Mouse (Mus musculus) C2C12 (cell line): Measurements from ENCODE around the gene Tspan5. TPM values are rescaled to one million over a fixed set of nuclear protein-coding genes. Genes with fewer than 3 reads are reported as not detected.

Experiments
- H3K27me3 ChIP-seq: one replicate; pipeline ENCODE4 v1.6.1; 2011; ENCODE audit not compliant: control insufficient read depth, insufficient read depth, insufficient read length
- H3K36me3 ChIP-seq: one replicate; pipeline ENCODE4 v1.6.1; 2011; ENCODE audit not compliant: control insufficient read depth, insufficient read depth
- H3K4me3 ChIP-seq: one replicate; pipeline ENCODE4 v1.5.1; 2011; ENCODE audit warnings: mild to moderate bottlenecking, control low read depth; ENCODE audit not compliant: poor library complexity, insufficient read depth, severe bottlenecking
- H3K79me2 ChIP-seq: one replicate; pipeline ENCODE4 v1.6.1; 2011; ENCODE audit not compliant: control insufficient read depth, insufficient read depth
- H3K79me3 ChIP-seq: one replicate; pipeline ENCODE4 v1.6.1; 2011; ENCODE audit warnings: low read depth, control low read depth
- H3ac ChIP-seq: one replicate; pipeline ENCODE3; 2011; ENCODE audit warnings: low read depth; ENCODE audit not compliant: control insufficient read depth, insufficient read length
- CEBPB ChIP-seq: IDR thresholded peaks from one replicate; pipeline ENCODE4 v1.6.1; 2011; ENCODE audit warnings: low read depth, mild to moderate bottlenecking, control low read depth, moderate library complexity
- CTCF ChIP-seq: IDR thresholded peaks from one replicate; pipeline ENCODE4 v1.5.1; 2011; ENCODE audit not compliant: control insufficient read depth, insufficient read depth, insufficient read length
- FOSL1 ChIP-seq: IDR thresholded peaks from one replicate; pipeline ENCODE4 v1.8.0; 2011; ENCODE audit warnings: mild to moderate bottlenecking, low read length; ENCODE audit not compliant: poor library complexity, insufficient read depth, severe bottlenecking
- MAX ChIP-seq: IDR thresholded peaks from one replicate; pipeline ENCODE4 v1.6.1; 2011; ENCODE audit warnings: mild to moderate bottlenecking, control low read depth
- MYOD1 ChIP-seq: IDR thresholded peaks from one replicate; pipeline ENCODE4 v1.6.1; 2011; ENCODE audit warnings: low read depth; ENCODE audit not compliant: control insufficient read depth, insufficient read length
- MYOG ChIP-seq: IDR thresholded peaks from one replicate; pipeline ENCODE4 v1.6.1; 2011; ENCODE audit not compliant: control insufficient read depth, insufficient read length; ENCODE audit errors: extremely low read depth
- USF1 ChIP-seq: IDR thresholded peaks from one replicate; pipeline ENCODE4 v1.6.1; 2011; ENCODE audit warnings: low read depth, mild to moderate bottlenecking, control low read depth, moderate library complexity
- polyA plus RNA-seq: library from polyadenylated mRNA; unstranded; fragments of >200 nt; fragmentation: generic; extraction: Trizol; gene quantifications from one replicate; pipeline ENCODE4 v1.2.1, GENCODE M21; 2012; ENCODE audit warnings: missing spikeins

Tspan5 gene
- polyA plus RNA-seq, 1 experiment = 35.7 TPM

DNA sequence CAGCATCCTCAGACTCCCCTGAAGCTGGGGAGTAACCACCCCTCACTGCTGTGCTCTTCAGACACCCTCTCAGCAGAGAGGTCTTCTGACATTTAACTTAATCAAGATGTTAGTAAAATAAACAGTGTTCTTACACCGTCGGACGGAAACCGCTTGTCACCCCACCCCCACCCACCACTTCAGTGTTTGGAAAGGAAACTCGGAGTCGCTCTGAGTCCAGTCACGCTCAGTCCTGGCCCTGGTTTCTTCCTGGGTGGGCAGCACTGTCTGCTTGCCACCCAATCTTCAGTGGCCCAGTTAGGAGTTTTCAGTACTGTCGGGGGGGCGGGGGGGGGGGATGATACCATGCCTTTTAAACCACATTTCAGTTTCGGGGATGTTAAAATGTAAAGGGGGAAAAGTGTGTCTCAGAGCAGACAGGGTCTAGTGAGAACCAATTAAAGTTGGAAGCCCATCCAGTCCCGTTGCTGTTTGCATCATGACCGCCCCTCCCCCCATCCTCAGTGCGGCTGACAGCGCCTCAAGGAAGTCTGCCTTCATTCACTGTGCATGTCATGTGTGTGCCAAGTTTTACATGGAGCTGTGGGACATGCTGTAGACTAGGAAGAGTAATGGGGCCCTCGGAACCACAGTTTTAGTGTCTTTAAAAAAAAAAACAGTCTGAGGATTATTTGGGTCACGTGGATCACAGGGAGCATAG lies 125.3 kb downstream of the Tspan5 start:
- H3K27me3 ChIP-seq = no peaks in the 10 kb centered on the region
- no peaks in the 10 kb centered on the region for H3K36me3 ChIP-seq
- H3K4me3 ChIP-seq = no peak overlapping the region
- no peak for TF ChIP-seq CTCF
- TF ChIP-seq CEBPB = no peak
- no peak for TF ChIP-seq USF1
- TF ChIP-seq FOSL1 = no peak
- TF ChIP-seq MAX = no peak
- TF ChIP-seq MYOD1 = no peak
- TF ChIP-seq MYOG = no peak
- H3ac ChIP-seq = no peak overlapping the region
- peaks cover 3% of the 10 kb centered on the region for H3K79me3 ChIP-seq
- peaks cover 8% of the 10 kb centered on the region for H3K79me2 ChIP-seq

DNA sequence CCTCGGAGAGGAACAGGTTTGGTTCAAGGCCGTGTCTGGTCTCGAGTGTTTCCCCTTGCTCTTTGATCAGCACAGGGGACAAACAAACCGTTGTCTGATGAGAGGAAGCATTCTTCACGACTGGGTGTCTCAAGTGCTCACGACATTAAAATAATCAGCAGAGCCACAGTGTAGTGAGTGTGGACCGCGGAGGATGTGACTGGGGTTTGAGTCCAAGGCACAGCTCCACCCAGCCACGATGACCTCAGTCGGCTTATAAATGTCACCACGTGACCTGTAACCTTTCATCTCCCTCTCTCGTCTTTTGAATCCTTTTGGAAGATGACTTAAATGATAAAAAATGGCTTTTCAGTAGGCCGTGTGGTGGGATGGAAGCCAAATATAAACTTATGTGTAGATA lies 126.4 kb downstream of the Tspan5 start:
- TF ChIP-seq CEBPB = no peak
- TF ChIP-seq USF1 = peak; percentile 81
- TF ChIP-seq MYOD1 = no peak
- no peak for TF ChIP-seq MAX
- Histone ChIP-seq H3K4me3 (no peak overlapping the region), H3K27me3 (no peaks in the 10 kb centered on the region), H3K36me3 (no peaks in the 10 kb centered on the region), H3K79me2 (no peaks in the 10 kb centered on the region), H3K79me3 (peaks cover 3% of the 10 kb centered on the region), H3ac (no peak overlapping the region)

- H3K79me2 ChIP-seq = no peaks in the 10 kb centered on the region
- no peak for TF ChIP-seq MYOD1
- TF ChIP-seq CEBPB = no peak
- no peak for TF ChIP-seq MYOG
- TF ChIP-seq CTCF = no peak
- no peak for TF ChIP-seq FOSL1
- no peak for TF ChIP-seq MAX
- no peak for TF ChIP-seq USF1
- H3K36me3 ChIP-seq = no peaks in the 10 kb centered on the region
- no peaks in the 10 kb centered on the region for H3K27me3 ChIP-seq
- H3ac ChIP-seq = no peak overlapping the region
- no peaks in the 10 kb centered on the region for H3K79me3 ChIP-seq
- H3K4me3 ChIP-seq = no peak overlapping the region
Observed at GRCm38 (mm10) chr3:138875282-138875681, 133.3 kb downstream of the Tspan5 start.

DNA sequence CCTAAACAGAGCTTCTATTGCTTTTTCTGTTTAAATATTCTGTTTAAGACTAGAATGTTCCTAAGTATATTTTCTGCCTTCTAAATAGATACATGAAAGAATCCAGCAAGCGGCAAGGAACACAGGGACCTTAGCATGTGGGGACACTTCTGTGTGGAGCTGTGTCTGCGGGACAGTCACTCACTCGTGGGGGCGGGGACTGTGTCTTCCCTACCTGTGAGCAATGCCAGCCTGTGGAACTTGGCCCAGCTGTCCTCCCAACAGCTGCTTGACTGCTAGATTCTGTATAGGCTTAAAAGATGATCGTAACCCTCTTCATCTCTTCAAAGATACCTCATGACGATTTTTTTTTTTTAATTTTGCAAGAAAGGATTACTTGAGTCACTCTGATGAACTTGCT lies 133.9 kb downstream of the Tspan5 start:
- Histone ChIP-seq H3K79me3 (no peaks in the 10 kb centered on the region), H3K27me3 (no peaks in the 10 kb centered on the region), H3K4me3 (no peak overlapping the region), H3K36me3 (no peaks in the 10 kb centered on the region), H3K79me2 (no peaks in the 10 kb centered on the region), H3ac (no peak overlapping the region)
- TF ChIP-seq CEBPB (no peak), MYOD1 (no peak), MYOG (no peak), CTCF (no peak), USF1 (no peak), FOSL1 (no peak), MAX (no peak)

DNA sequence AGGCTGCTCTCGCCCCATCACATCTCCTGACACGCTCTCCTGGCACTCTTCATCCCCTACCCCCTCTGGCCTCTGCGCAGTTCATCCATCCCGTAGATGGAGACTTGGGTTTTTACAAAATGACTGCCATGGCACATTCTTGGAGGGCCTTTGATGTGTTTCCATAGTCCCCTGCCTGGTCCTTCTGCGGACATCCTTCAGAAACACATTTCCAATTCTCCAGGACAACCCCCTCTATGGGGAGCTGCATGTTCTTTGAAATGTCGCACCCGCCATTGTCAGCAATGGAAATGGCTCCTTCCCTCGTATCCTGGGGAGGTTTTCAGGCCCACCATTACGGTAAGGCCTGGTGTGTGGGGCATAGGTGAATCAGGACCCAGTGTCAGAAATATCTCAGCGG lies 134.4 kb downstream of the Tspan5 start:
- no peaks in the 10 kb centered on the region for H3K79me3 ChIP-seq
- TF ChIP-seq MYOG (no peak), FOSL1 (no peak), CEBPB (no peak), CTCF (no peak), USF1 (no peak), MAX (no peak), MYOD1 (no peak)
- no peaks in the 10 kb centered on the region for H3K27me3 ChIP-seq
- H3K4me3 ChIP-seq = no peak overlapping the region
- H3K36me3 ChIP-seq = no peaks in the 10 kb centered on the region
- no peaks in the 10 kb centered on the region for H3K79me2 ChIP-seq
- H3ac ChIP-seq = no peak overlapping the region

- Histone ChIP-seq H3K79me2 (no peaks in the 10 kb centered on the region), H3K4me3 (no peak overlapping the region), H3K79me3 (no peaks in the 10 kb centered on the region)
Observed at GRCm38 (mm10) chr3:138876931-138877361, 135.0 kb downstream of the Tspan5 start.

More at GRCm38 (mm10) chr3:138876931-138877361, 135.0 kb downstream of the Tspan5 start:
- H3ac ChIP-seq = no peak overlapping the region
- no peaks in the 10 kb centered on the region for H3K36me3 ChIP-seq
- TF ChIP-seq CEBPB (no peak), CTCF (no peak), MAX (no peak), USF1 (no peak)
- H3K27me3 ChIP-seq = no peaks in the 10 kb centered on the region
